Mouse (Mus musculus) CD4-positive helper T cell, adult 2 months (primary cell): ENCODE measurements around the gene Ctnna2.

Experiments used
- DNase-seq: peaks from one replicate; pipeline ENCODE4 v3.0.0-alpha.2; 2012; ENCODE audit warnings: low read depth, missing footprints, low spot score

The Ctnna2 gene

DNA sequence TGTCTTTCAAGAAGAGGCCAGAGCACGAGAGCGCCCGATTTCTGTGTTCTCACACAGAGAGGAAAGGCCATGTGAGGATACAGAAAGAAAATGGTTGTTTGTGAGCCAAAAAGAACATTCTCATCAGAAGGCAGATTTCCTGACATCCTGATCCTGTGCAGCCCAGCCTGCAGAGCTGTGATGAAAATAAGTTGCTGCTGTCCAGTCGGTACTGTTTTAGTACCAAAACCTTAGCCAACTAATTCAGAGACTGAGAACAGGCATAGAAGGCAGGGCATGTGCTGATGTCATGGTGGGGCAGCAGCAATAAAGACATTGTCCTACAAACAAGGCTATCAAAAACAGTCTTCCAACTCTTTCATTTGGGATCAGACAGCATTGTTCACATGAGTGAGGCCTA is 549.1 kb downstream of the Ctnna2 start:
- no peak for DNase-seq

DNA sequence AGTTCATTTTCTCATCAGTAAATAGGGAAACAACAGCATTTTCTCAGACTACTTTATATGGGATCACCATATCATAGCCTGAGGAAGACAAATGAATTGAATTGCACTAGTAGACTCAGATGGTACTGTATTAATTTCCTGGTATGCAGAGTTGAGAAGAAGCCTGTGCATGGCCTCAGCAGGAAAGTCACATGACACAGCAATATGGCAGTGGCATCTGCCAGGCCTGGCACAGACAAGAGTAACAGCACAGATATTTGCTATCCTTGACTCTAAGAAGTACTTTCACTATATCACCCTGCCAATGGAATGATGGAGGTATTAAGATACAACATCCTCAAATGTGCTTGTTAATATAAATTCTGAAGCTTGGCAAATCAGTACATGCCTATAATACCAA is 553.8 kb downstream of the Ctnna2 start:
- DNase-seq = no peak

DNA sequence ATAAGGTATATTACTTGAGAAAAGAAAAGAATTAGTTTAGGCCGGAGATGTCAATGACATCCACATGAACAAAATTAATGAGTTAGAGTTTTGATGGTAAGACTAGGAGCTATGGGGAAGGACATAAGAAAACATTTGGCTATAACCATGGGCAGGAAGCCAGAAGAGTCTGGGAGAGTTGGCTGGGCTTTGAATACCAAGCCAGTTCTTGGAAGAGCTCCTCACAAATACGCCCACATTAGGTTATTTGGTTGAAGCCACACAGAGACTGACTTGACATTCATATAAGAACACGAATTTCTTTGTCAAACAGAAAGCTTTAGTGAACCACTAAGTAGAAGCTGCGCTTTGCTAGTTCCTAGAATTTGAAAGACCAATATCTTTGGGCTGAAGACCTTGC is 554.7 kb downstream of the Ctnna2 start:
- DNase-seq = no peak

GRCm38 (mm10) chr6:77421564-77422139 is 557.8 kb downstream of the Ctnna2 start:
- DNase-seq = no peak

DNA sequence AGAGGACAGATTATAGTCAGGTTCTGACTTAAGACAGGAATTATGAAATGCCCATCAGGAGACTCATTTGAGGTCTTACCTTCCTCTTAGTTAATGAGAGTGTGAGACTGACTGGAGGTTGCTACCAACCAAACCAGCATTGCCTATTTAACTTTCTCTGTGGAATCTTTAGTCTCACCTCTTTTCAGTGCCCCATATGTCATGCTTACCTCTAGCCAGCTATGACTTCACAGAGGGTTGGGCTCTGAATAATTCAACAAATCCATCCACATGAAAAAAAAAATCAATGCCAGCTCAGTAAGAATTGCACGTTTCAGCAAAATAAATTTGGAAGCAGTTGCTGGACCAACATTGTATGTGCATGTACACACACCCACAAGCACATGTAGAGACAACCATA is 562.5 kb downstream of the Ctnna2 start:
- DNase-seq = no peak

- DNase-seq = no peak
Measured at GRCm38 (mm10) chr6:77413530-77413929, 566.0 kb downstream of the Ctnna2 start.

GRCm38 (mm10) chr6:77408481-77408880 is 571.0 kb downstream of the Ctnna2 start:
- no peak for DNase-seq

DNA sequence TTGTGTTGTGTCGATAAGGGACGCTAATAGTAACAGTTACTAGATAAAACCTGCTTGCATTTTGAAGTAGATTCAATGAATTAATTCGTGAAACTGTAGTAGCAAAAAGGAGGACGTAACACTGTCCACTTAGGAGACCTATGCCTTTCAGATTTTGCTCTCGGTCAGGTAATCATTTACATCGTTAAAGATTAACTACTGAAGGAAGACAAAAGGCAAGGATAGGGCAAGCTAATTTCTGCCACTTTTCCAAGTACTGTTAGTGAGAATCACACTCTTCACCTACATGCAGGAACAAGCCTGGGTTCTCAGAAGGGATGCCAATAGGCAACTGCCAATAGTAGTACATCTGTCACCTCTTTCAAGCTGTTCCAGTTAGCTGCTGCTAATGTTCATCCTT is 578.7 kb downstream of the Ctnna2 start:
- DNase-seq = no peak

GRCm38 (mm10) chr6:77391663-77392062 is 587.8 kb downstream of the Ctnna2 start:
- no peak for DNase-seq

GRCm38 (mm10) chr6:77381309-77381708 is 598.2 kb downstream of the Ctnna2 start:
- no peak for DNase-seq

GRCm38 (mm10) chr6:77373132-77373531 is 606.4 kb downstream of the Ctnna2 start:
- DNase-seq = no peak

- DNase-seq = no peak
Measured at GRCm38 (mm10) chr6:77371147-77371546, 608.4 kb downstream of the Ctnna2 start.

DNA sequence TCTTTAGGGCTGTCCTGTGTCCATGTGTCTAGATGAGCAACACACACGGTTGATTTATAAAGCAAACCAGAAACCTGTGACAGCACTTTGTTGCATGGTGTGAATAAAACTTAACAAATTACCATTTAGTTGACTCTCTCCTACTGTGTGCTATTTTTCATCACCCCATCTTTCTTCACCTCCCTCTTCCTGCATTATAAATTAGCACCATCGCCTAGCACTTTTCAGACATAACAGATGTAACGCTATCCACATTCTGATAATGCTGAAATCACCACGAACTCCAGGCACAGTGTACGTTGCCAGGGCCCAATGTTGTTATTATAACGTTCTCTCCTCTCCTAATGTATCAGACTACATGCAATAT is 621.0 kb downstream of the Ctnna2 start:
- no peak for DNase-seq

DNA sequence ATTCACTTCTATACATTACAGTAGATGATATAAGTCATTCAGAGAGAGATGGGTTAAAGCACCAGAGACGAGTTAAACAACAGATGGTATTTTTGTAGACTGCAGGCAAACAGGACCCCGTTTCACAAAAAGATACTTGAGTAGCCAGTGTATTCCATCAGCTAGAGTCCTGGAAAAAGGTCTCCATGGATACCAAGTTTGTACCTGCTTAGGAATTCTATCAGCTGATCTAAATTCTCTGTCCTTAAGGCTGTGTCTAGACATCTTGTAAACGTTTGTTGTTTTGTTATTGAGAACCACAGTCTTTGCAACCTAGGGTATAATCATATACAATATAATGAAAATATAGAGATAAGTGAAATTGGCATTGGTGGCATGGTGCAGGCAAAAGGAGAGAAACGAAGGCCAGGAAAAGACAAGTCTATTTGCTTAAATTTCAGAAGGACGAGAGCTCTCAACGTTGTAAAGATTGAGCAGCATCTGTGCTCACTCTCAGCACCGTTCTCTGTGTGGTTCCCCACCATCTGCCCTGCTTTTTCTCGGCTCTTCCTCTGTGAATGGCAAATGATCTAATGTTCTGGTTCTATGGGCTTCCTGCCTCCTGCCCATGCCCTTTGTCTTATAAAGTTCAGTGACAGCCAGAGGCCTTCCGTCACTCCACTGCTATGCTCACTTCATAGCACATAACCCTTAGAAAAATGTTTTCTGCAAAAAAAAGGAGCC is 621.6 kb downstream of the Ctnna2 start:
- no peak for DNase-seq

GRCm38 (mm10) chr6:77354826-77355225 is 624.7 kb downstream of the Ctnna2 start:
- DNase-seq = no peak

DNA sequence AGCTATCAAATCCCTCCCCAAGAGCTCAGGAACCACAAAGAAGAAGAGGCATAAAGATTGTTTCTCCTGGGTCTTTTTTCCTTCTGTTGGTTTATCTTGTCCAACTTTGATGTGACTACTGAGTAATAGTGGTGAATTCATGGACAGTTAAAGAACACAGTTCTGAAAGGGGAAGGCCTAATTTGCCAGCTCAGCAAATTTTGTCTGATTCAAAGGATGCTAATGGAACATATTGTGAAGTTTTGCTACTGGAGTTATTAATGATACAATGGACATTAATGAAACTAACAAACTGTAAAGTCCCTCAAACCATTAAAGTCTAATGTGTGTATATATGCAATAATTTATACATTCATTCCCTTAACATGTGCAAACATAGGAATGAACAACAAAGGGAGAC is 635.7 kb downstream of the Ctnna2 start:
- no peak for DNase-seq

GRCm38 (mm10) chr6:77335537-77335936 is 644.0 kb downstream of the Ctnna2 start:
- no peak for DNase-seq

GRCm38 (mm10) chr6:77324748-77325147 is 654.8 kb downstream of the Ctnna2 start:
- no peak for DNase-seq

GRCm38 (mm10) chr6:77324327-77324726 is 655.2 kb downstream of the Ctnna2 start:
- no peak for DNase-seq

GRCm38 (mm10) chr6:77306796-77307195 is 672.7 kb downstream of the Ctnna2 start:
- no peak for DNase-seq

GRCm38 (mm10) chr6:77301305-77301704 is 678.2 kb downstream of the Ctnna2 start:
- DNase-seq = no peak

- no peak for DNase-seq
Measured at GRCm38 (mm10) chr6:77291415-77291814, 688.1 kb downstream of the Ctnna2 start.

- no peak for DNase-seq
Measured at GRCm38 (mm10) chr6:77288402-77288801, 691.1 kb downstream of the Ctnna2 start.

DNA sequence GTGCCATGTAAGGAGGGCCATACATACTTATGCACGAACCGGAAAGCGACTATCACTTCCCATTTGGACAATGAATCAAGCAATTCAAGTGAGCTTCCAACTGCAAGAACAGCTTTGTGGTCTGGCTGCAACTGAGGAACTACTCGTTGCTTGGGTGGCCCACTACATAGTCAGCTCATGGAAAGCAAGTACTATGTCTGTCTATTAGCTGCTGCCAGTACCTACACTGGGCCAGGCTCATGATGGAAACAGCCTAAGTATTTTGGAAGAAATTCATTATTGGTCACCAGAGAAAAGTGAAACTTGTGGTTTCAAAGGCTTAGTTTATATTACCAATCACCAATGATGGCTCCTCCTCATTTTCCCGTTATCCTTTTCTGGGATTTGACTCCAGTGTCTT is 693.2 kb downstream of the Ctnna2 start:
- DNase-seq = no peak
